Mouse (Mus musculus): Measurements from ENCODE around the gene Chtop.

Gene Chtop

GRCm38 (mm10) chr3:90508950-90509746 lies at the start of gene Chtop:
Chtop (minus strand) TSS chr3:90509498.
- DNase-seq (ENCODE audit: low spot score) = peak; percentile 100

- DNase-seq (ENCODE audit: low spot score) = no peak
These were observed 46.7 kb upstream of the Chtop start for GRCm38 (mm10) chr3:90555954-90556353.

GRCm38 (mm10) chr3:90552231-90552630 lies 42.9 kb upstream of the Chtop start:
- no peak for DNase-seq (ENCODE audit: low spot score)

- no peak for DNase-seq (ENCODE audit: low spot score)
These were observed 41.1 kb upstream of the Chtop start for GRCm38 (mm10) chr3:90550421-90550790.

GRCm38 (mm10) chr3:90549676-90550420 lies 40.5 kb upstream of the Chtop start:
- no peak for DNase-seq (ENCODE audit: low spot score)

GRCm38 (mm10) chr3:90540904-90541303 lies 31.6 kb upstream of the Chtop start:
- DNase-seq (ENCODE audit: low spot score) = peak; percentile 37

- DNase-seq (ENCODE audit: low spot score) = no peak
These were observed 28.6 kb upstream of the Chtop start for GRCm38 (mm10) chr3:90537905-90538296.

- no peak for DNase-seq (ENCODE audit: low spot score)
These were observed 28.0 kb upstream of the Chtop start, which contains the start of gene S100a16 for GRCm38 (mm10) chr3:90537141-90537904. S100a16 (plus strand) TSS chr3:90537254.

- DNase-seq (ENCODE audit: low spot score) = no peak
These were observed 26.1 kb upstream of the Chtop start for GRCm38 (mm10) chr3:90535446-90535845.

GRCm38 (mm10) chr3:90531713-90532112 lies 22.4 kb upstream of the Chtop start:
- DNase-seq (ENCODE audit: low spot score) = no peak

- DNase-seq (ENCODE audit: low spot score) = no peak
These were observed 18.1 kb upstream of the Chtop start for GRCm38 (mm10) chr3:90527291-90527873.

- no peak for DNase-seq (ENCODE audit: low spot score)
These were observed 17.3 kb upstream of the Chtop start, which contains the start of gene S100a14 for GRCm38 (mm10) chr3:90526580-90526979. S100a14 (plus strand) TSS chr3:90526856.

GRCm38 (mm10) chr3:90526076-90526475 lies 16.8 kb upstream of the Chtop start:
- DNase-seq (ENCODE audit: low spot score) = no peak

GRCm38 (mm10) chr3:90525421-90525820 lies 16.1 kb upstream of the Chtop start:
- peak; percentile 72 for DNase-seq (ENCODE audit: low spot score)

GRCm38 (mm10) chr3:90517711-90518110 lies 8.4 kb upstream of the Chtop start:
- DNase-seq (ENCODE audit: low spot score) = no peak

- no peak for DNase-seq (ENCODE audit: low spot score)
These were observed 6.5 kb upstream of the Chtop start for GRCm38 (mm10) chr3:90515789-90516188.

GRCm38 (mm10) chr3:90515242-90515641 lies 5.9 kb upstream of the Chtop start:
- no peak for DNase-seq (ENCODE audit: low spot score)

GRCm38 (mm10) chr3:90514691-90515090 lies 5.4 kb upstream of the Chtop start:
- peak; percentile 68 for DNase-seq (ENCODE audit: low spot score)

GRCm38 (mm10) chr3:90513796-90514590 lies 4.7 kb upstream of the Chtop start, which contains the start of the genes S100a1 and S100a13:
S100a1 (minus strand) TSS chr3:90514392.
S100a13 (plus strand) TSS chr3:90514435.
- DNase-seq (ENCODE audit: low spot score) = peak; percentile 53

GRCm38 (mm10) chr3:90512948-90513642 lies 3.8 kb upstream of the Chtop start:
- no peak for DNase-seq (ENCODE audit: low spot score)

All from retina, embryonic 14.5 days (tissue).